Mouse (Mus musculus) brain, adult 2 months (tissue): ENCODE measurements around the gene Mpnd.

Experiments used
- DNase-seq: peaks from one replicate; pipeline ENCODE4 v3.0.0; 2011; ENCODE audit warnings: low read depth, low spot score

Mpnd gene

DNA sequence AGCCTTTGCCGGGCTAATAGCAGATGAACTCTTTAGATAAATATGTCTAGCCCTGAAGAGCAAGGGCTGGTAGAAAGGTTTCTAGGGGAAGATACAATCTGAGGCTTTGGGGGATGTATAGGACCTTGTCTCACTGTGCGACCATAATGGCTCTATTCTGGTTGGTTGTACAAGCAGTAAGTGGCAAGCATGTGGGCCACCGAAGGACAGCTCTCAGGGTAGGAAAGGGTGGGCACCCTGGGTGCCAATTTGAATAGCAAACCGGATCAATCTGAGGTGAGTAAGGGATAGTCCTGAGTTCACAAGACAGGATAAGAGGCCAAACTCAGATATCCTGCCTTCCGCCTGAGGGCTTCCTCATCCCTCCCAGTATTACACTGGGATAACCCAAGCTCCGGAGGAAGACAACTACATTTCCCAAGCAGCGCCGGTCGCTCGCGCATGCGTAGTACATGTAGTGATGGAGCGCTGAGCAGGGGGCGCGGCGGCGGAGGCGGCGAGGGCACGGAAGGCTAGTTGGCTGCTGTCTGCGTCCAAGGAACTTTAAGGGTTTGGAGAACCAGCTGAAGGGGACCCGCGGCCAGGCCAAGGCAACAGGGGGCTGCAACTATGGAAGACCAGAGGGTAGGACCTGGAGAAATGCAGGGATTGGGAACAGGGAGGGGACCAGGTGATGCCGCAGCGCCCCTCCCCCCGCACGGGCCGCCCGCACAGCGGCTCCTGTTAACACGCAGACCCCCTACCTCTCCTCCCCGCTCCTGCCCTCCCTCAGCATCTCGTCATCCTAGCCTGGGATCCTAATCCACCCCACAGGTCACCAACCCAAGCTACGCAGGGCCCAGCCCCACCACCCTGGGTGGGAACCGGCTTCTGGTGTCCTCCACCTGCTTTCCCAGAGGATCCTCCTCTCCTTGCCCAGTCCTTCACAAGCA is 19.2 kb upstream of the Mpnd start, which contains the start of gene Fsd1:
Gene Fsd1, plus strand, starts transcription at position 480 of the 932 bp plus-strand sequence.
- peak; percentile 90 for DNase-seq

DNA sequence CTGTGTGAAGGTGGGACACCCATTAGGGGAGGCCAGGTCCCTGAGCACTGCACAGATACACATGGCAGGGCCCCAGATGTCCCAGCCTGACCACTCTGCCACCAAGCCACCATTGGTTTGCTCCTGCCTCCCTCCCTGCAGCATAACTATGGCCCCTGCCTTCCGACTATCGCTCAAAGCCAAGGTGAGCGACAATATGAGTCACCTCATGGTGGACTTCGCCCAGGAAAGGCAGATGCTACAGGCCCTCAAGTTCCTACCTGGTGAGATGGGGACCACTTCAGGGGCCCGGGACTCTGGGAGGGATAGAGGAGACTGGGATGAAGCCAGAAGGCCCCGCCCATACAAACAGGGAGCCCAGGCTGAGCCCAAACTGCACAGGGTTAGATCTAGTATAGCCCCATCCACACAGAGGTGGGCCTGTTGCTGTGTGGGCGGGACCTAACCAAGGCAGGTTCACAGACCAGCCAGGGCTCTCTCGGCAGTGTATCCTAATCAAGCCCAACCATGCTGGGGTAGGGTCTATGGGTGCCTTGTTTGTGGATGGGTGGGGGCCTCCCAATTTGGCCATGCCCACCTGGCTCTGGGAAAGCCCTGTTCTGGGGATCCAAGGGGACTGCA is 15.1 kb upstream of the Mpnd start:
- no peak for DNase-seq

DNA sequence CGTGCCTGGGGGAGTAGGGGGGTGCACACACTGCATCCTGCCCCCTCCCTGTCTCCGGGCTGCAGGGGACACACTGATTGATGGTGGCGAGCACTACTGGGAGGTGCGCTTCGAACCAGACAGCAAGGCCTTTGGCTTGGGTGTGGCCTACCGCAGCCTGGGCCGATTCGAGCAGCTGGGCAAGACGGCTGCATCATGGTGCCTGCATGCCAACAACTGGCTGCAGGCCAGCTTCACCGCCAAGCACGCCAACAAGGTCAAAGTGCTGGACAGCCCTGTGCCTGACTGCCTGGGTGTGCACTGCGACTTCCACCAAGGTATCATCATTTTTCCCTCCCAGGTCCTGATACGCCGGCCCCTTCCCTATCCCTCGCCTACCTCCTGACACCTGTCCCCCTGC is 9.5 kb upstream of the Mpnd start:
- DNase-seq: no peak

DNA sequence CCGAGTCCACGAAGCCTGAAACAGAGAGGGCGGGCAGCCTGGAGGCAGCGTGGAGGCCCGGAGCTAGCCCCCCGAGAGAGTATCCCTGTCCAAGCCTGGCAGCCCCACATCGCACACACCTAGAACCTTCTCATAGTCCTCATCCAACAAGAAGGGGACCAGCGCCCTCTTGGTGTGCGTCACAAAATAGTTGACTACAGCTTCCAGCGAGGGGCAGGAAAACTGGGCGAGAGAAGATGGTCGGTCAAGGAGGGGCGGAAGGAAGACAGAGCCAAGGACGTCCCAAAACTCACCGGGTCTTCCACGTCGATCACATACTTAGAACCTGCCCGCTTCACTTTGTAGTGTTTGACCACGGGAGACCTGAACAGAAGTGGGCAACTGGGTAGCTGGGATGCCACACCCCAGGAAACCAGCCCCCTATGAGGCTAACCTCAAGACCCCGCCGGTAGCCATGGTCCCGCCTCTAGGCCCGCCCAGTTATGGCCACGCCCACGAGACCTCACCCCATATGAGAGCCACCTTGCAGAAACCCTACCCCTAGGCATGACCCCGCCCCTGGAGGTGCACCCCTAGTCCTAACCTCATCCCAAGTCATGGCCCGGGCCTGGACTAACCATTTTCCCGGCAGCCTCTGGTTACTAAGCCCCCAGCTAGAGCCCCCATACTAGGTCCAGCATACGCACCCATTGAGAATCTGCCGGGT is 5.6 kb upstream of the Mpnd start:
- DNase-seq: no peak

DNA sequence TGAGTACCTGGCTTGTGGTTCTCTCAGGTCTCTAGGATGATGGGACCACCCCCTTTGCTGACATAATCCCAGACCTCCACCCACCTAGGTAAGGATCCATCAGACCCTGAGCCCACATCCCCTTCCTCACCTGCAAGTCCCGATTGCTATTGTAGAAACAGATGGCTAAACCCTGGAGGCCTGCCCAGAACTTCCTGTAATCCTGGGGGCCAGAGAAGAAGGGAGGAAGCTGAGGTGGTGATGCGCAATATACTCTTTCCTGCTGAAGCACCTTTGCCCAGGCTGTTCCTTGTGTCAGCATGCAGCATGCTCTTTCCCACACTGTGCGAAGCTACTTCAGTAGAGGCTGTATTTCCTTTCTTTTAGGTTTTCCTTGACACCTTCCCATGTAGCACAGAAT is 2.5 kb upstream of the Mpnd start:
- DNase-seq: peak; percentile 63

- DNase-seq: no peak
Measured at GRCm38 (mm10) chr17:56006956-56007355, 1.4 kb downstream of the Mpnd start.

DNA sequence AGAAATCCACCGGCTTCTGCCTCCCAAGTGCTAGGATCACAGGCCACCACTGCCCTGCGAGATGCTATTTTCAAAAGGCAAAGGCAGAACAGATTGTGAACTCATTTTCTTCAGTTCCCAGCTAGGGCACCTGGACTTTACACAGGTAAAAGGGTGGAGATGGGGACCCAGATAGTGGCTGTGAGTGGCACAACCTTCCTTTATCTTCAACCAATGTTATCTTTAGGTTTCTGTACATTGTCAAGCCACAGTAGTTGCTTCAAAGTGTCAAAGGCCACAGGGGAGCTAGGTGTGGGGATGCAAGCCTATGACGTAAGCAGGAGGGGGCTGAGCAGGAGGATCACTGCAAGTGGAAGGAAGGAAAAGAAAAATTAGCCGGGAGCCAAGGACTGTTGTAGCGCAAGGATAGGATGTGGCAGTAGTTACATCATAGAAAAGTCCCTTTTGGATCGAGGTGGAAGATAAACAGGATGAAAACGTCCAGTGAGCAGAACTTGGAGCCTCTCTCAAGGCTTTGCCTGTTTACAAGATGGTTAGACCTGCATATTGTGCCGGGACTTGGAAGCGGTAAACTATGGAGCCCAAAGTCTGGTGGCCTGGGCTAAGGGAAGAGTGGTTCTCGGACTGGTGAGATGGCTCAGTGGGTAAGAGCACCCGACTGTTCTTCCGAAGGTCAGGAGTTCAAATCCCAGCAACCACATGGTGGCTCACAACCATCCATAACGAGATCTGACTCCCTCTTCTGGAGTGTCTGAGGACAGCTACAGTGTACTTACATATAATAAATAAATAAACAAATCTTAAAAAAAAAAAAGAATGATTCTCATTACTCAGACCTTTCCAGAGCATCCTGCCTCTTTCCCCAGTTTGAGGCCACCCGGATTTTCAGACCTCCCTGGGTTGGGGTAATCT is 2.2 kb downstream of the Mpnd start:
- DNase-seq: no peak

GRCm38 (mm10) chr17:56008356-56009087 is 3.0 kb downstream of the Mpnd start:
- peak; percentile 99 for DNase-seq

DNA sequence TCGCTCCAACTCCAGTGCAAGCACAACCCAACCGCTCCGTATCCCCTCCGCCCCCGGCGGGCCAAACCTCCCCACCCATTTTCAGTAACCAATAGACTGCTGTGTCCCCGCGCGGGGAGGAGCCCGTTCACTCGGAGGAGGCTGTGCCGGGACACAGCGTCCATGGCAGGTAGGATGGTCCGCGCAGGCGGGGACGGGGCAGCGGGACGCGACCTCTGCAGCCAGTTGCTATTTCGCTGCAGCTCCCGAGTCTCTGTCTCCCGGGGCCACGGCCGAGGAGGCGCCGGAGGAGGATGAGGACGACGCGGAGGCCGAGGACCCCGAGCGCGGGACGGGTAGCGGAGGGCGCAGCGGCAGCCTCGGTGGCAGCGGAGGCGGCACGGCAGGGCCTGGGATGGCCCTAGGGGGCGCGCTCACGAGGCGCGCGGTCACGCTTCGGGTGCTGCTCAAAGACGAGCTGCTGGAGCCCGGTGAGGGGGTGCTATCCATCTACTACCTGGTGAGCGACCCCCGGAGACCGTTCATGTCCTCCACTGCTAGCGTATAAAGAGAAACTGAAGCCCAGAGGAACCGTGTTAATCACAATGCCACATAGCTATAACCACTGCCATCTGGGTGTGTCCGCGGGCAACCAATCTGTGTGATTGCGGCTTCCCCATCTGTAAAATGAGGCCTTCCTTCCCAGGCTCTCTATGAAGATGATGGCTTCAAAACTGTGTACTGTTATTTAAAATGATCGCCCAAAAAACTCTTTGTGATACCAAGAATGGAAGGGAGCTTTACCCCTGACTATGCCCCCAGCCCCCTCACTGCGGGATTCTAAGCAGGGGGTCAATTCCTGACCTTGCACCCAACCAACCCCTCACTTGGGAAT is 3.8 kb downstream of the Mpnd start:
- peak; percentile 97 for DNase-seq

DNA sequence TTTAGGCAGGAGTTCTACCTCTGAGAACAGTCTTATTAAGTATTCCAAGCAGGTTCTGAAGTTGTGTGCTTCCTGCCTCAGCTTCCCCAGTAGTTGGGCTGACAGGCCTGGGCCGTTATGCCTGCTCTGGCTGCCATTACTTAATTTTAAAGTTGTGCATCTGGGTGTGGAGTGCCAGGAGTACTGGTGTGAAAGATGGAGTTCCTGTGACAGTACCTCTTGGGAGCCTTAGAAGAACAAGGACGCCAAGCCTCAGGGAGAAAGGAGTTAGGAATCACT is 4.4 kb downstream of the Mpnd start:
- DNase-seq: no peak

DNA sequence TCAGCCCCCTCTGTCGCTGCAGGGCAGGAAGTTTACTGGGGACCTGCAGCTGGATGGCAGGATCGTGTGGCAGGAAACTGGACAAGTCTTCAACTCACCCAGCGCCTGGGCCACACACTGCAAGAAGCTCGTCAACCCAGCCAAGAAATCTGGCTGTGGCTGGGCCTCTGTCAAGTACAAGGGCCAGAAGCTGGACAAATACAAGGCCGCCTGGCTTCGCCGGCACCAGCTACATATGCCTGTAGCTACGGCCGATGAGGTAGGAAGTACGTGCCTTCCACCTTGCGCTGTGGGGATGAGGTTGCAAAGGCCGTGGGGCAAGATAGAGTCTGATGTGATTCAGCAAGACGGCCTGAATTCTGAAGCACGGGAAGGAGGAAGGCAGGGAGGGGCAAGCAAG is 4.7 kb downstream of the Mpnd start:
- DNase-seq: no peak

DNA sequence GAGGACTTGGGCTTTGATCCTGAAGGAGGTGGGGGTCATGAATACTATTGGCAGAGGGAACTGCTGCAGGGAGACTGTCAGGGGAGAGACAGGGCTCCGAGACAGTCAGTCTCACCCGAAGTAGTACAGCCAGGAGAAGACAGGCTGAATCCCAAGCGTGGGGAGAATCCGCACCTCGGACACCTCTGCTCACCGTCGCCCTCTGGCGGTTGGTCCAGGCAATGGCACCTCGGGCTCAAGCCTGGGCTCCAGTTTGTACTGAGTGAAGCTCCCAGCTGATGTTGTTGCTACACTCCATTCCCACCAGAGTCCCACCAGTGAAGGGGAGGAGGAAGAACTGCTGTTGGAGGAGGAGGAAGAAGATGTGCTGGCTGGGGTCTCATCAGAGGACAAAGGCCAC is 5.2 kb downstream of the Mpnd start:
- DNase-seq: peak; percentile 65

GRCm38 (mm10) chr17:56011441-56011840 is 5.9 kb downstream of the Mpnd start:
- DNase-seq: peak; percentile 67

DNA sequence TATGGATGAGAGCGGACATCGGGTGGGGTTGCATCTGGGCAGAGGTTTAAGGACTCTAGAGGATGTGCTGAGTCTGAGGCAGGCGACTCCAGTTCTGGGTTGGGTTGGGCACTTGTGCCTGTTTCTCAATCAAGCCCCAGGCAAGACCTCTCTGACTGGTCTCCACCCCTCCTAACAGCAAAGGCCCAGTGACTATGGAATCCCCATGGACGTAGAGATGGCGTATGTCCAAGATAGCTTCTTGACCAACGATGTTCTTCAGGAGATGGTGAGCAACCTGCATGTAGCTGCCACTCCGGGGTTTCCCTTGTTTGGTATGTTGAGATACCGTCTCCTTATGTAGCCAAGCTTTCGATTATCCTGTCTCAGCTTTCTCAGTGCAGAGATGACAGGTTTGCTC is 9.8 kb downstream of the Mpnd start:
- DNase-seq: no peak

DNA sequence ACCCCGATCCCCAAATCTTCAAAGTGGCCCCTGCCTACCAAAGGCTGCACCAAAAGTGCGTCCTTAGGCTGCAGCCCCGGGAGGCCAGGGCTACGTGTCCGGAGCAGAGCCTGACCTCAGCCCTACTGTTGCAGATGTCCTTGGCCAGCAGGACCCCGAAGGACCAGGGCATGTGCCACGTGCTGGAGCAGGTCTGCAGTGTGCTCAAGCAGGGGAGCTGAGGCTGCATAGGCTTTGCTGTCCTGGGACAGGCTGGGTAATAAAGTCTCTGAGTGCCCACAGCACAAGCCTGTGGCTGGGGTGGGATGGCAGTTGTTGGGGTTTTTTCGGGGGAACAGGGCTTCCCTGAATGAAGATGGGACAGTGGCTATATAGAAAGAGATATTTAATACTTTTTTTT is 10.9 kb downstream of the Mpnd start:
- DNase-seq: no peak

DNA sequence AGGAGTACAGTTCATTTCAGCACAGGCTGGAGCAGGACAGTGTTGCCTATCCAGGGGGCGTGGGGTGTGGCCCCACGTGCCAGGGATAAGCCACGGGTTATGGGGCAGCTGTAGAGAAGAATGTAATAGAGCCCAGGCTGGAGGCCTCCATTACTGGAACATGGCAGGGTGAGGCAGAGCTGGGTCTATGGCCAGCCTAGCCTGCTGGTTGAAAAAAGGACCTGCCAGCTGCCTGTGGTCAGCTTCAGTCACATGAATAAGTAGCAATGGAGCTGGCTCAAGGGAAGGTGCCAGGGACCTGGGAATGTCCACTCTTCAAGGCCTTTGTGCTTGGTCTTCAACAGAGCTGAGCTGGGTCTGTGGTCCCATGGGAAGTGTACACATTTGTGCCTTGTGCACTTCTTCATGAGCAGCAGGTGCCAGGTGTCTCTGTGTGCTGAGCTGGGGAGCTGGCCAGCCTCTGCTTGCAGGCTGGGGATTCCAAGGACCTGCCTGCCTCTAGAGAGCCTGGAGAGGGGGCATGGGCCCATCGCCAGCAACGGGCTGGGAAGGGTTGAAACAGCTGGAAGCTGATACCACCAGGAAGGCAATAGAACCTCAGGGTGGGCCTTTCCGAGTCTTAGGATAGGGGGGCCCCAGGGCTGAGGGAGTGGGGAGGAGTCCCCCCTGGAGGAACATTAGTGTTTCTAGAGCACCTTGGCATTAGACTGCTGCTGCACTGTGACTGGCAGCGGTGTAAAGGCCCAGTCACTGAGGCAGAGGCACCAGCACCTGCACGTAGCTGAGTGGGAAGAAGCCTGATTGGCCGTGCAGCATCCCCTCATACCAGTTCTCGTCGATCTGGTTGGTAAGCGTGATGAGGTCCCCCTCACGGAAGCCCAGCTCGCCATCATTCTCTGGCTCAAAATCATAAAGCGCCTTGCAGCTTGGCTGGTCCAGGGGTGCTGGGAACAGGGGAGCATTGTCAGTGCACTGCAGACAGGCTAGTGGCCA is 11.6 kb downstream of the Mpnd start:
- no peak for DNase-seq

DNA sequence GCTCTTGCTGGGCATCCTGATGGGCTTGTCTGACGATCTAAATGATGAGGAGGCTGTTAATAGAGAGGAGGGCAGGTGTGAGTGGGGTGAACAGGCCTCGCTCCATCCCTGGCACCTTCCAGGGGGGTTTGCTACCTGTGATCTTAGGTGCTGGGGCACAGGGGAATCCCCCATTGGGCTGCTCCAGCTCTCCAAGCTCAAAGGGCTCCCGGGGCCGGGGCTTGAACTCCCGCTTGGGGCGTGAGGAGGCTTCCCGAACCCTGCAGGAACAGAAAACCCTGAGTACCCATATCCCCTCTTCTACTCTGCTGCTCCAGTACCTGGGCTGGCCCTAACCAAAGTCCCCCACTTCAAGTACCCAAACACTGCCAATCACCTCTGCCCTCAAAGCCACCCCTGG is 12.3 kb downstream of the Mpnd start:
- DNase-seq: no peak

DNA sequence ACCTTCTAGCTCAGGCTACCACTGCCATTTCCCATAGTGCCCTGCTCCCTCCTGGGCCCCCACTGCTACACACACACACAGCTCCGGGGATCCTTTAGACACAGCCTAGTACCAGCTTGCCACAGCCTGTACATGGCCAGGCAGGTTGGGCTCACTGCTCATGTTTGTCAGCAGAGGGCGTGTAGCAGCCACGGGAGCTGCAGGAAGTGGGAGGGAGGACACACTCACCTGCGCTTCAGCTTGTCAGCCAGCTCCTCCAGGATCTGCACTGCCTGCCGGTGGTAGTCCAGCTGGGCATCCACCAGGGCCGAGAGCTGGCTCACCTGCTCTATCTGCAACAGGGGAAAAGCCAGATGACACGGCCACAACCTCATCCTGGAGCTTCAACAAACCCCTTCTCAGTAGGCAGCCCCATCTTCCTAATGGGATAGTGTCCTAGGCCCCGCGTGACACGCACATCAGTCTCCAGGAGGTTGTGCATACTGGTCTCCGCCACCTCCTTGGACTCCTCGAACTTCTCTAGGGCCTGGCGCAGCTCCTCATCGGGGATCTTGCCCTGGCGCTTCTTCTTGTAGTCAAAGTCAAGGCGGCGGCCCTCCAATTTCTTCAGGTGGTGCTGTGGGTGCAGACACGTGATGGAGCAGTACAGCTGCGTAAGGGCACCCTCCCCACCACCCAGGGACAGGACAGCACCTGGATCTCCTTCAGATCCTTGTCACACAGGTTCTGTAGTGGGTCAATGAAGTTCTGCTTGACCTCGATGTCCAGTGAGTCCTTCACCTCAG is 13.0 kb downstream of the Mpnd start:
- peak; percentile 96 for DNase-seq
